Mouse (Mus musculus) cortical plate, adult 2 months (tissue): ENCODE data around the gene Muc3a. TPM values are rescaled to one million over a fixed set of nuclear protein-coding genes. Genes with fewer than 3 reads are reported as not detected.

ENCODE experiments used
- H3K27ac ChIP-seq: fragments of 200-500 bp; 2 replicates; pipeline ENCODE4 v1.5.1; 2012; ENCODE audit warnings: low read length, control low read depth, inconsistent platforms; ENCODE audit not compliant: insufficient read depth
- H3K4me1 ChIP-seq: fragments of 200-500 bp; 2 replicates; pipeline ENCODE4 v1.6.1; 2011; ENCODE audit warnings: low read length; ENCODE audit not compliant: control insufficient read depth, insufficient read depth
- H3K4me3 ChIP-seq: fragments of 200-500 bp; 2 replicates; pipeline ENCODE4 v1.5.1; 2011; ENCODE audit warnings: mild to moderate bottlenecking, low read length, control low read depth; ENCODE audit not compliant: insufficient read depth
- CTCF ChIP-seq: fragments of 200-500 bp; IDR thresholded peaks from 2 replicates; pipeline ENCODE4 v1.5.1; 2011; ENCODE audit warnings: mild to moderate bottlenecking, control low read depth, low read length; ENCODE audit not compliant: insufficient read depth; ENCODE audit errors: extremely low read depth
- POLR2A ChIP-seq: fragments of 200-500 bp; IDR thresholded peaks from 2 replicates; pipeline ENCODE4 v1.6.1; 2011; ENCODE audit warnings: mild to moderate bottlenecking, low read length, control low read depth; ENCODE audit not compliant: insufficient read depth; ENCODE audit errors: extremely low read depth
- polyA plus RNA-seq: library from polyadenylated mRNA; depleted of rRNA; stranded (reverse); fragments of >200 nt; gene quantifications from 2 replicates; pipeline ENCODE4 v1.2.3, GENCODE M21; 2012; rRNA removed

Muc3a gene
- polyA plus RNA-seq, 1 experiment, result 26.9 TPM

GRCm38 (mm10) chr5:137173967-137174366 is 38.2 kb downstream of the Muc3a start:
- Histone ChIP-seq H3K4me3 (no peak overlapping the region), H3K27ac (no peak overlapping the region), H3K4me1 (no peaks in the 10 kb centered on the region)
- TF ChIP-seq POLR2A, result no peak

- no peaks in the 10 kb centered on the region for H3K4me1 ChIP-seq
- no peak overlapping the region for H3K4me3 ChIP-seq
- H3K27ac ChIP-seq, result no peak overlapping the region
- TF ChIP-seq CTCF, result no peak
- no peak for TF ChIP-seq POLR2A
Measured at GRCm38 (mm10) chr5:137172591-137172990, 39.6 kb downstream of the Muc3a start.

GRCm38 (mm10) chr5:137171478-137171877 is 40.7 kb downstream of the Muc3a start:
- TF ChIP-seq CTCF (no peak), POLR2A (no peak)
- Histone ChIP-seq H3K4me1 (no peaks in the 10 kb centered on the region), H3K4me3 (no peak overlapping the region), H3K27ac (no peak overlapping the region)

GRCm38 (mm10) chr5:137170836-137171380 is 41.3 kb downstream of the Muc3a start:
- Histone ChIP-seq H3K4me1 (no peaks in the 10 kb centered on the region), H3K4me3 (no peak overlapping the region), H3K27ac (no peak overlapping the region)
- TF ChIP-seq CTCF (no peak), POLR2A (no peak)

GRCm38 (mm10) chr5:137167539-137167938 is 44.6 kb downstream of the Muc3a start:
- TF ChIP-seq CTCF (no peak), POLR2A (no peak)
- no peak overlapping the region for H3K4me3 ChIP-seq
- H3K27ac ChIP-seq, result no peak overlapping the region
- no peaks in the 10 kb centered on the region for H3K4me1 ChIP-seq

- TF ChIP-seq CTCF, result no peak
- TF ChIP-seq POLR2A, result no peak
- Histone ChIP-seq H3K27ac (no peak overlapping the region), H3K4me3 (no peak overlapping the region), H3K4me1 (no peaks in the 10 kb centered on the region)
Measured at GRCm38 (mm10) chr5:137166012-137166411, 46.2 kb downstream of the Muc3a start.

GRCm38 (mm10) chr5:137161853-137162252 is 50.3 kb downstream of the Muc3a start:
- no peak overlapping the region for H3K27ac ChIP-seq
- H3K4me3 ChIP-seq, result no peak overlapping the region
- no peak for TF ChIP-seq CTCF
- no peak for TF ChIP-seq POLR2A
- H3K4me1 ChIP-seq, result no peaks in the 10 kb centered on the region

GRCm38 (mm10) chr5:137159461-137159860 is 52.7 kb downstream of the Muc3a start:
- no peak for TF ChIP-seq POLR2A
- peak; percentile 48 for TF ChIP-seq CTCF

More at GRCm38 (mm10) chr5:137159461-137159860, 52.7 kb downstream of the Muc3a start:
- Histone ChIP-seq H3K4me3 (no peak overlapping the region), H3K4me1 (no peaks in the 10 kb centered on the region), H3K27ac (no peak overlapping the region)

Other genes with a start within 250 kb of the Muc3a start
- gene Cldn15, start 245.8 kb downstream of the Muc3a start, polyA plus RNA-seq, result 0.21 and 0.33 TPM in 2 replicates
- gene Plod3, start 225.4 kb downstream of the Muc3a start, polyA plus RNA-seq, result 34.5 and 36.6 TPM in 2 replicates
- gene Znhit1, start 224.4 kb downstream of the Muc3a start, polyA plus RNA-seq, result 94.7 and 96.2 TPM in 2 replicates
- 158 and 168 TPM in 2 replicates for gene Vgf, start 186.0 kb downstream of the Muc3a start, polyA plus RNA-seq
- 311 and 334 TPM in 2 replicates for gene Ap1s1, start 166.3 kb downstream of the Muc3a start, polyA plus RNA-seq
- gene Serpine1, start 140.1 kb downstream of the Muc3a start, polyA plus RNA-seq, result 0.49 and 0.54 TPM in 2 replicates
- 1.8 and 1.9 TPM in 2 replicates for gene Trim56, start 96.2 kb downstream of the Muc3a start, polyA plus RNA-seq
- gene Muc3, start 63.1 kb downstream of the Muc3a start, polyA plus RNA-seq, result not detected in 2 replicates
- gene Ache, start 75.1 kb upstream of the Muc3a start, polyA plus RNA-seq, result 57.9 and 62.3 TPM in 2 replicates
- 13.3 and 14.1 TPM in 2 replicates for gene Ufsp1, start 82.2 kb upstream of the Muc3a start, polyA plus RNA-seq
- 226 and 239 TPM in 2 replicates for gene Srrt, start 95.3 kb upstream of the Muc3a start, polyA plus RNA-seq
- 8.4 and 8.8 TPM in 2 replicates for gene Trip6, start 102.0 kb upstream of the Muc3a start, polyA plus RNA-seq
- gene Slc12a9, start 121.2 kb upstream of the Muc3a start, polyA plus RNA-seq, result 34.0 and 35.2 TPM in 2 replicates
- 5.8 and 5.9 TPM in 2 replicates for gene Ephb4, start 137.7 kb upstream of the Muc3a start, polyA plus RNA-seq